Mouse (Mus musculus): Measurements from ENCODE around the gene Ube2e3.

DNA sequence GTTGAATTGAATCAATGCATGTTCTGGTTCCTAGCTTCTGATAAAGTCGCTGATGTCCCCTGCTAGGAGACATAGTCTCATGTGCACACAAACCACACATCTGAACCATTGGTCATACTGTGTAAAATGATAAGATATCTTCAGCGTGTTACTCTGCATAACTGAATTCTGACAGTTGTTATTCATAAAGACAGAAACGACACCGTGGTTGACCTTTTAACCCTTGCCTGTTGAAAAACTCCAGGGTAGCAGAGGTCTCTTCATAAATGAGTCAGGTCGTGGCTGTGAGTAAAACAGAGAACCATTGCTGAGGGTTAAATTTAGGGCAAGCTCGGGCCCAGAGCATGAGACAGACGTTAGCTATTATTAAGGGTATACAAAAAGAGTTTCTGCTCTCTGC lies 93.7 kb downstream of the Ube2e3 start:
- TF ChIP-seq POLR2A (IDR thresholded peaks at IDR 0.05; ENCODE audit: insufficient read length, low read depth) = no peak
- no peak for TF ChIP-seq TCF12 (IDR thresholded peaks at IDR 0.05; ENCODE audit: insufficient read depth, poor library complexity, severe bottlenecking)
- no peak for TF ChIP-seq POLR2AphosphoS2 (IDR thresholded peaks at IDR 0.05; ENCODE audit: insufficient read length, low read depth)
- TF ChIP-seq MAX (IDR thresholded peaks at IDR 0.05; ENCODE audit: low read depth) = no peak
- no peak for TF ChIP-seq MYOG (IDR thresholded peaks at IDR 0.05; ENCODE audit: control insufficient read depth in 1 of 3, insufficient read depth in 1 of 3, insufficient read length in 2 of 3, low read depth in 2 of 3)
- no peak for TF ChIP-seq USF1 (IDR thresholded peaks at IDR 0.05; ENCODE audit: low read depth)
- no peak for TF ChIP-seq SRF (IDR thresholded peaks at IDR 0.05; ENCODE audit: control insufficient read depth, insufficient read length, low read depth)
- no peak for TF ChIP-seq REST (IDR thresholded peaks at IDR 0.05; ENCODE audit: insufficient read depth, insufficient read length)
- TF ChIP-seq MYOD1 (IDR thresholded peaks at IDR 0.05; ENCODE audit: control insufficient read depth in 1 of 3, insufficient read length in 2 of 3, low read depth in 2 of 3) = no peak
- no peak for TF ChIP-seq E2F4 (IDR thresholded peaks at IDR 0.05; ENCODE audit: insufficient read depth)
- no peak for TF ChIP-seq TCF3 (IDR thresholded peaks at IDR 0.05; ENCODE audit: insufficient read length, low read depth)
